Mouse (Mus musculus) adrenal gland, postnatal 4 days (tissue): ENCODE results near the gene Olfr1277. TPM values are rescaled to one million over a fixed set of nuclear protein-coding genes. Genes with fewer than 3 reads are reported as not detected.

Experiments
- DNase-seq, 2 experiments: peaks; one replicate each; pipeline ENCODE4 v3.0.0; 2021 to 2022; ENCODE audit warnings: low spot score in 2 of 2, mixed read lengths in 2 of 2
- long read RNA-seq, 2 experiments: library from polyadenylated mRNA; stranded (forward); transcript quantifications; one replicate each; pipeline ENCODE4 v2.0.0; 2021
- total RNA-seq, 2 experiments: library from RNA; stranded (reverse); gene quantifications; 2 replicates each; pipeline ENCODE4 v1.2.3; 2021

Gene Olfr1277
- total RNA-seq, result not detected
- long read RNA-seq, experiment 1, result 0 reads
- long read RNA-seq, experiment 2, result 0 reads

GRCm38 (mm10) chr2:111274006-111274405, at the start of gene Olfr1277:
Gene Olfr1277, minus strand, starts transcription at chr2:111274106.
- DNase-seq, result no peak

- DNase-seq, result no peak
Observed at GRCm38 (mm10) chr2:111313717-111314116, 39.8 kb upstream of the Olfr1277 start, which contains the start of gene Olfr1280. Gene Olfr1280, plus strand, starts transcription at chr2:111314017.

- DNase-seq, result no peak
Observed at GRCm38 (mm10) chr2:111300374-111300773, 26.5 kb upstream of the Olfr1277 start, which contains the start of gene Olfr1279. Gene Olfr1279, plus strand, starts transcription at chr2:111300635.

GRCm38 (mm10) chr2:111298541-111298940, 24.6 kb upstream of the Olfr1277 start:
- no peak for DNase-seq

GRCm38 (mm10) chr2:111289836-111290235, 15.9 kb upstream of the Olfr1277 start, which contains the start of gene Olfr1278:
Gene Olfr1278, plus strand, starts transcription at chr2:111290136.
- DNase-seq, result no peak

GRCm38 (mm10) chr2:111254216-111254615, 19.7 kb downstream of the Olfr1277 start, which contains the start of gene Olfr1276:
Gene Olfr1276, plus strand, starts transcription at chr2:111254516.
- DNase-seq, result no peak

GRCm38 (mm10) chr2:111235186-111235585, 38.7 kb downstream of the Olfr1277 start, which contains the start of gene Olfr1275:
Gene Olfr1275, minus strand, starts transcription at chr2:111235286.
- no peak for DNase-seq

- DNase-seq, result no peak
Observed at GRCm38 (mm10) chr2:111229502-111229901, 44.4 kb downstream of the Olfr1277 start, which contains the start of gene 4930430A15Rik. Gene 4930430A15Rik, minus strand, starts transcription at chr2:111229602.

Other genes starting within 250 kb of the Olfr1277 start
- gene Gm13941, start 168.1 kb downstream of the Olfr1277 start, total RNA-seq, result not detected
- not detected for gene Gm15130, start 121.2 kb downstream of the Olfr1277 start, total RNA-seq
- not detected for gene 4930430A15Rik, start 44.5 kb downstream of the Olfr1277 start, total RNA-seq
- gene Olfr1275, start 38.8 kb downstream of the Olfr1277 start, total RNA-seq, result not detected
- not detected for gene Olfr1276, start 19.6 kb downstream of the Olfr1277 start, total RNA-seq
- gene Olfr1278, start 16.0 kb upstream of the Olfr1277 start, total RNA-seq, result not detected
- gene Olfr1279, start 26.5 kb upstream of the Olfr1277 start, total RNA-seq, result not detected
- not detected for gene Olfr1280, start 39.9 kb upstream of the Olfr1277 start, total RNA-seq
- not detected for gene Olfr1281, start 52.4 kb upstream of the Olfr1277 start, total RNA-seq
- not detected for gene Olfr1282, start 62.0 kb upstream of the Olfr1277 start, total RNA-seq
- not detected for gene Olfr1283, start 92.7 kb upstream of the Olfr1277 start, total RNA-seq
- gene Olfr1284, start 101.4 kb upstream of the Olfr1277 start, total RNA-seq, result not detected
- gene Olfr1286, start 149.0 kb upstream of the Olfr1277 start, total RNA-seq, result not detected
- not detected for gene Olfr1287, start 175.0 kb upstream of the Olfr1277 start, total RNA-seq
- gene Olfr1288, start 200.0 kb upstream of the Olfr1277 start, total RNA-seq, result not detected
- not detected for gene Olfr1289, start 206.7 kb upstream of the Olfr1277 start, total RNA-seq
- gene Olfr1290, start 219.7 kb upstream of the Olfr1277 start, total RNA-seq, result not detected
- gene Olfr1291-ps1, start 223.1 kb upstream of the Olfr1277 start, total RNA-seq, result not detected